Mouse (Mus musculus) small intestine, adult 2 months (tissue): Measurements from ENCODE around the gene Gm10644.
"Not testable (repeated sequence)": the region's sequence is repeated elsewhere in the genome, so short reads cannot be mapped to it uniquely, and the experiment has no call there.

Source experiments
- CTCF ChIP-seq: fragments of 200-500 bp; IDR thresholded peaks from 2 replicates; pipeline ENCODE4 v1.5.1; 2012; ENCODE audit warnings: low read depth, mild to moderate bottlenecking, control low read depth, inconsistent platforms, low read length, moderate library complexity, mixed read lengths; ENCODE audit not compliant: insufficient replicate concordance, insufficient read length; ENCODE audit errors: extremely low read depth
- POLR2A ChIP-seq: fragments of 200-500 bp; IDR thresholded peaks from 2 replicates; pipeline ENCODE4 v1.6.1; 2012; ENCODE audit warnings: low read depth, mild to moderate bottlenecking, control low read depth, inconsistent platforms, low read length, moderate library complexity

DNA sequence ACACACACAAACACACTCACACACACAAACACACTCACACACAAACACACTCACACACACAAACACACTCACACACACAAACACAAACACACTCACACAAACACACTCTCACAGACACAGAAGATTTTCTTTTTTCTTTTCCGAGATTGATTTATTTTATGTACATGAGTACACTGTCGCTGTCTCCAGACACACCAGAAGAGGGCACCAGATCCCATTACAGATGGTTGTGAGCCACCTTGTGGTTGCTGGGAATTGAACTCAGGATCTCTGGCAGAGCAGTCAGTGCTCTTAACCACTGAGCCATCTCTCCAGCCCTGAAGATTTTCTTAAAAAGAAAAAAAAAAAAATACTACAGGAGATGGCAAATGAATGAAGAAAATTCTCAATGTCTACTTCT lies 28.2 kb upstream of the Gm10644 start:
- not testable (repeated sequence) for TF ChIP-seq CTCF, POLR2A
